Mouse (Mus musculus): ENCODE results near the gene Tctex1d4. TPM values are rescaled to one million over a fixed set of nuclear protein-coding genes. Genes with fewer than 3 reads are reported as not detected.

The Tctex1d4 gene
- polyA plus RNA-seq, 1 experiment = not detected

DNA sequence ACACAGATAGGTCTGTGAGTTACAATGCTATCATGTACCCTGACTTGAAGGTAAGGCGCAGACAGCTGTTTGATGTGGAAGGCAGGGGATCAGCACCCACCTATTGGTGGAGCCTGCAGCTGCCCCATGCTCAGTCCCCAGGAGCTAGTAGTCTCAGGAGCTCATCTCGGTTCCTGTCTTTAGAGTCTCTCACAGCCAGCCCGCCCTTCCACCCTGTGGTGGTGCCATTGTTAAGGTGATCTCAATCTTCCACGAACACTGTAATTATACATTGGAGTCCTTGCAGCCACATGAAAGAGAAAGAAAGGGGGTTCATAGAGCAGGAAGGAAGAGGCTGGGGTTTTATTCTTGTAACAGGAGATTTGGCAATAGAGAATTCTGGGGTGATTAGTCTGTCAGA is 26.6 kb upstream of the Tctex1d4 start:
- Histone ChIP-seq H3K4me3 (ENCODE audit: insufficient read depth, low read length) (no peak overlapping the region), H3K4me1 (ENCODE audit: control insufficient read depth, insufficient read depth, low read length) (no peaks in the 10 kb centered on the region)
- TF ChIP-seq CTCF (IDR thresholded peaks at IDR 0.05; ENCODE audit: borderline replicate concordance, insufficient read depth, low read length) (no peak), POLR2A (IDR thresholded peaks at IDR 0.05; ENCODE audit: low read depth, low read length) (no peak)

DNA sequence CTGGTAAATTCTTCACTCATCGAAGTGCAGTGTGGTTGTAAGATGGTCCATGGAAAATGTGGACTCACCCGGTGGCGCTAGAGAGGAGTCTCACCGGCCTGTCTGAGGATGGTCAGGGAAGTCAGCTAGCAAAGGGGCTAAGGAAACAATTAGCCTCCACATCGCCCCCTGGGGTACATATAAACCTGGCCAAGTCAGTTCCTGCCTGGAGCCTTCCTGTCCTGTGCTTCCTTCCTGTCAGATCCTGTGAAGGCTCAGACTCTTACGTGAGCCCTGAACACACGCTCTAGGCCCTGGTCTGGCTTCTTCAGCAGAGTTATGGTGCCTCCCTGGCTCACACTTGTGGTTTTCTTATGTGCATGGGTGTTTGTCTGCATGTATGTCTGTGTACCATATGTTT is 25.4 kb upstream of the Tctex1d4 start:
- no peak overlapping the region for H3K4me3 ChIP-seq (ENCODE audit: insufficient read depth, low read length)
- TF ChIP-seq CTCF (IDR thresholded peaks at IDR 0.05; ENCODE audit: borderline replicate concordance, insufficient read depth, low read length) (no peak), POLR2A (IDR thresholded peaks at IDR 0.05; ENCODE audit: low read depth, low read length) (no peak)
- H3K27ac ChIP-seq (ENCODE audit: insufficient read depth, low read length) = no peak overlapping the region
- H3K4me1 ChIP-seq (ENCODE audit: control insufficient read depth, insufficient read depth, low read length) = no peaks in the 10 kb centered on the region

More for the DNA sequence above, 26.6 kb upstream of the Tctex1d4 start:
- H3K27ac ChIP-seq (ENCODE audit: insufficient read depth, low read length) = no peak overlapping the region

DNA sequence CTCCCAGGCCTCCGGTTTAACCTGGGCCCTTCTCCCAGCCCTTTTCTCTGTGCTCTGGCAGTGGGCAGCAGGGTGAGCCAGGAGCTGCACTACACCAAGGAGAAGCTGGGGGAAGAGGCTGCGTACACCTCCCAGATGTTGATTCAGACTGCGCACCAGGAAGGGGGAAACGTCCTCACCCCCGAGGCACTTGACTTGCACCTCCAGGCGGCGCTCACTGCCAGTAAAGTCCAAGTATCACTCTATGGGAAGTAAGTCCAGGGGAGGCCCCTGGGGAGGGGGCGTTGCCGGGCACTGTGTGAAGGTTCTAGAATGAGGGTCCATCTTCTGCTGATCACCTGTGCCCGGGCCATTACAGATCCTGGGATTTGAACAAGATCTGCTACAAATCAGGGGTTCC is 21.9 kb upstream of the Tctex1d4 start:
- Histone ChIP-seq H3K4me1 (ENCODE audit: control insufficient read depth, insufficient read depth, low read length) (no peaks in the 10 kb centered on the region), H3K27ac (ENCODE audit: insufficient read depth, low read length) (no peak overlapping the region), H3K4me3 (ENCODE audit: insufficient read depth, low read length) (no peak overlapping the region)
- TF ChIP-seq POLR2A (IDR thresholded peaks at IDR 0.05; ENCODE audit: low read depth, low read length) = no peak

DNA sequence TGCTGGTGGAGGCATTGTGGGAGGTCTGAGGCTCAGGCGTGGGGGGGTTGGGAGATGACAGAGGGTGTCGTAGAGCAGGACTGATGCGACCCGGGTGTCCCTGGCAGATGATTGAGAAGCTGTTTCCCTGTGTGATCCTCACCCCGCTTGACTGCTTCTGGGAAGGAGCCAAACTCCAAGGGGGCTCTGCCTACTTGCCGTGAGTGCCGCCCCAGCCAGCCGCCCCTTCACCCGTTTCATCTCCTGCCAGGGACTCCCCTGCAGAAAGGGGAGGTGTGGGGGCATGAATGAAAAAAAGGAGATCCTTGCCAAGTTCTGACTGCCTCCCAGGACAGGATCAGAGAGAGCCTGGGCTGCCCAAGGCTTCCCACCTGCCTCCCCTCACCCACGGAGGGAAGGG is 21.5 kb upstream of the Tctex1d4 start:
- H3K27ac ChIP-seq (ENCODE audit: insufficient read depth, low read length) = no peak overlapping the region
- TF ChIP-seq CTCF (IDR thresholded peaks at IDR 0.05; ENCODE audit: borderline replicate concordance, insufficient read depth, low read length) (no peak), POLR2A (IDR thresholded peaks at IDR 0.05; ENCODE audit: low read depth, low read length) (no peak)

DNA sequence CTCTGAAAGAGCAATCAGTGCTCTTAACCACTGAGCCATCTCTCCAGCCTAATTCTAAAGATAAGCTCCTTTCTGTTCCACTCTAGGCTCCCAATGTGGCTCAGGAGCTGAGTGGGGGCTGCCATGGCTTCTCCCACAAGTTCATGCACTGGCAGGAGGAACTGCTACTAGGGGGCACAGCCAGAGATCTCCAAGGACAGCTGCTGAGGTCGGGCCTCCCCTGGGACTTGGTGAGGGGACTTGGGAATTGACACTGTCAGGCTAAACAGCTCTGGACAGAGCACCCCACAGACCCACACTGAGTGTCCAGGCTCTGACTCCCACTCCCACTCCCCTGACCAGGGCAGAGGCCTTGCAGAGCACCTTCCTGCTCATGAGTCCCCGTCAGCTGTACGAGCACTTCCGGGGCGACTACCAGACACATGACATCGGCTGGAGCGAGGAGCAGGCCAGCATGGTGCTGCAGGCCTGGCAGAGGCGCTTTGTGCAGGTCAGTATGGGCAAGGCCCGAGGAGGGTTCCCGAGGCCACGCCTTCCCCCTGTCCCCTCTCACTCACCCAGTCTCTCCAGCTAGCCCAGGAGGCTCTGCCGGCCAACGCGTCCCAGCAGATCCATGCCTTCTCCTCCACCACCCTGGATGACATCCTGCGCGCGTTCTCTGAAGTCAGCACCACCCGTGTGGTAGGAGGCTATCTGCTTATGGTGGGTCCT is 18.6 kb upstream of the Tctex1d4 start:
- H3K4me3 ChIP-seq (ENCODE audit: insufficient read depth, low read length) = no peak overlapping the region
- H3K27ac ChIP-seq (ENCODE audit: insufficient read depth, low read length) = no peak overlapping the region
- no peaks in the 10 kb centered on the region for H3K4me1 ChIP-seq (ENCODE audit: control insufficient read depth, insufficient read depth, low read length)
- TF ChIP-seq CTCF (IDR thresholded peaks at IDR 0.05; ENCODE audit: borderline replicate concordance, insufficient read depth, low read length) (no peak), POLR2A (IDR thresholded peaks at IDR 0.05; ENCODE audit: low read depth, low read length) (no peak)

More for the DNA sequence above, 21.5 kb upstream of the Tctex1d4 start:
- H3K4me1 ChIP-seq (ENCODE audit: control insufficient read depth, insufficient read depth, low read length) = no peaks in the 10 kb centered on the region
- H3K4me3 ChIP-seq (ENCODE audit: insufficient read depth, low read length) = no peak overlapping the region

DNA sequence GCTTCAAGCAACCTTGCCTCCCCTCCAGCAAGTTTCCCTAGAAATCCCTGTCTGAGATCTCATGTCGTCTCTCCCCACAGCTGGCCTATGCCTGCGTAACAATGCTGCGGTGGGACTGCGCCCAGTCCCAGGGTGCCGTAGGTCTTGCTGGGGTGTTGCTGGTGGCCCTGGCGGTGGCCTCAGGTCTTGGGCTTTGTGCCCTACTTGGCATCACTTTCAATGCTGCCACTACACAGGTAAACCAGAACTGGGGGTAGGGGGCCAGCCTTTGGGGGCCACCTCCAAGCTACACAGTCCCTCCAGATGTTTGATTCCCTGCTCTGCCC is 18.1 kb upstream of the Tctex1d4 start:
- H3K4me1 ChIP-seq (ENCODE audit: control insufficient read depth, insufficient read depth, low read length) = no peaks in the 10 kb centered on the region
- TF ChIP-seq CTCF (IDR thresholded peaks at IDR 0.05; ENCODE audit: borderline replicate concordance, insufficient read depth, low read length) (no peak), POLR2A (IDR thresholded peaks at IDR 0.05; ENCODE audit: low read depth, low read length) (no peak)

DNA sequence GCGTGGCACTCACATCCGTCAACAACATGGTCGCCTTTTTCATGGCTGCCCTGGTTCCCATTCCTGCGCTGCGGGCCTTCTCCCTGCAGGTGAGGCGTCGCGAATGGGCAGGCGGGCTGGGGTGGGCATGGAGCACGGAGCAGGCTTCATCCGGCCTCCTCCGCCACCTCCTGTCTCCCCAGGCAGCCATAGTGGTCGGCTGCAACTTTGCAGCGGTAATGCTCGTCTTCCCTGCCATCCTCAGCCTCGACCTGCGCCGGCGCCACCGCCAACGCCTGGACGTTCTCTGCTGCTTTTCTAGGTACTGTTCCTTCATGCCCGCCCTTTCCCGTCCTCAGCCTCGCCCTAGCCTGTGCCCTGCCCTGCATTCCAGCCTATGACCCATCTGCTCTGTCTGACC is 17.3 kb upstream of the Tctex1d4 start:
- TF ChIP-seq CTCF (IDR thresholded peaks at IDR 0.05; ENCODE audit: borderline replicate concordance, insufficient read depth, low read length) (no peak), POLR2A (IDR thresholded peaks at IDR 0.05; ENCODE audit: low read depth, low read length) (no peak)
- Histone ChIP-seq H3K4me3 (ENCODE audit: insufficient read depth, low read length) (no peak overlapping the region), H3K27ac (ENCODE audit: insufficient read depth, low read length) (no peak overlapping the region), H3K4me1 (ENCODE audit: control insufficient read depth, insufficient read depth, low read length) (no peaks in the 10 kb centered on the region)

More for the DNA sequence above, 18.1 kb upstream of the Tctex1d4 start:
- Histone ChIP-seq H3K27ac (ENCODE audit: insufficient read depth, low read length) (no peak overlapping the region), H3K4me3 (ENCODE audit: insufficient read depth, low read length) (no peak overlapping the region)

DNA sequence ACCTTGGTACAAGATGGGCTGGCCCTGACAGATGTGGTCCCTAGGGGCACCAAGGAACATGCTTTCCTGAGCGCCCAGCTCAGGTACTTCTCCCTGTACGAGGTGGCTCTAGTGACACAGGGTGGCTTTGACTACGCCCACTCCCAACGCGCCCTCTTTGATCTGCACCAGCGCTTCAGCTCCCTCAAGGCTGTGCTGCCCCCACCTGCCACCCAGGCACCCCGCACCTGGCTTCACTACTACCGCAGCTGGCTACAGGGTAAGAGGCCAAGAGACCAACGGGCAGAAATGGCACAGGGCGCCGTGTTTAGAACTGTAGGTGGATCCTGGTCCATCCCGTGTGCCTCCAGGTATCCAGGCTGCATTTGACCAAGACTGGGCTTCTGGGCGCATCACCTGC is 16.3 kb upstream of the Tctex1d4 start:
- Histone ChIP-seq H3K4me1 (ENCODE audit: control insufficient read depth, insufficient read depth, low read length) (no peaks in the 10 kb centered on the region), H3K4me3 (ENCODE audit: insufficient read depth, low read length) (no peak overlapping the region), H3K27ac (ENCODE audit: insufficient read depth, low read length) (no peak overlapping the region)
- TF ChIP-seq POLR2A (IDR thresholded peaks at IDR 0.05; ENCODE audit: low read depth, low read length) (no peak), CTCF (IDR thresholded peaks at IDR 0.05; ENCODE audit: borderline replicate concordance, insufficient read depth, low read length) (no peak)

DNA sequence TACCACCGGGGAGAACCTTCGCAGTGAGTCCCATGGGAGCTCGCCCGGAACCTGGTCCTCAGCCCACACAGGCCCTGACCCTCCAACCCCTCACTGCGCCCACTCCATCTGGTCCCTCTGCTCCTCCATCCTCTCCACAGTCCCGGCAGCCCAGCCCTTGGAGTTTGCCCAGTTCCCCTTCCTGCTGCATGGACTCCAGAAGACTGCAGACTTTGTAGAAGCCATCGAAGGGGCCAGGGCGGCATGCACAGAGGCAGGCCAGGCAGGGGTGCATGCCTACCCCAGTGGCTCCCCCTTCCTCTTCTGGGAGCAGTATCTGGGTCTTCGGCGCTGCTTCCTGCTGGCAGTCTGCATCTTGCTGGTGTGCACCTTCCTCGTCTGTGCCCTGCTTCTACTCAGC is 15.6 kb upstream of the Tctex1d4 start:
- Histone ChIP-seq H3K4me1 (ENCODE audit: control insufficient read depth, insufficient read depth, low read length) (no peaks in the 10 kb centered on the region), H3K4me3 (ENCODE audit: insufficient read depth, low read length) (no peak overlapping the region), H3K27ac (ENCODE audit: insufficient read depth, low read length) (no peak overlapping the region)
- TF ChIP-seq CTCF (IDR thresholded peaks at IDR 0.05; ENCODE audit: borderline replicate concordance, insufficient read depth, low read length) (no peak), POLR2A (IDR thresholded peaks at IDR 0.05; ENCODE audit: low read depth, low read length) (no peak)

DNA sequence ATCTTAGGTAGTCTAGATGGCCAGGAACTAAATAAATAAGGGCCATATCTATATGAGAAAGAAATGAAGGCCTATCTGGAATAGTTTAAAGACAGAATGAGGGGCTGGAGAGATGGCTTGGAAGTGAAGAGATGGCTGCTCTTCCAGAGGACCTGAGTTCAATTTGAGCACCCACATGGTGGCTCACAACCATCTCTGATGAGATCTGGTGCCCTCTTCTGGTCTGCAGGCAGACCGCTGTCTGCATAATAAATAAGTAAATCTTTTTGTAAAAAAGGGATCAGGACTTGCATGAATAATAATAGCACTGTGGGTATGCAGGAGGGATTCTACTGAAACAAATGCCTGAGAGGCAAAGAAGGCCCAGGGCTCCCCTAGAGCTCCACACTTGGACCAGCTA is 13.4 kb upstream of the Tctex1d4 start:
- Histone ChIP-seq H3K4me1 (ENCODE audit: control insufficient read depth, insufficient read depth, low read length) (no peaks in the 10 kb centered on the region), H3K27ac (ENCODE audit: insufficient read depth, low read length) (no peak overlapping the region), H3K4me3 (ENCODE audit: insufficient read depth, low read length) (no peak overlapping the region)
- TF ChIP-seq CTCF (IDR thresholded peaks at IDR 0.05; ENCODE audit: borderline replicate concordance, insufficient read depth, low read length) = no peak
- TF ChIP-seq POLR2A (IDR thresholded peaks at IDR 0.05; ENCODE audit: low read depth, low read length) = no peak

DNA sequence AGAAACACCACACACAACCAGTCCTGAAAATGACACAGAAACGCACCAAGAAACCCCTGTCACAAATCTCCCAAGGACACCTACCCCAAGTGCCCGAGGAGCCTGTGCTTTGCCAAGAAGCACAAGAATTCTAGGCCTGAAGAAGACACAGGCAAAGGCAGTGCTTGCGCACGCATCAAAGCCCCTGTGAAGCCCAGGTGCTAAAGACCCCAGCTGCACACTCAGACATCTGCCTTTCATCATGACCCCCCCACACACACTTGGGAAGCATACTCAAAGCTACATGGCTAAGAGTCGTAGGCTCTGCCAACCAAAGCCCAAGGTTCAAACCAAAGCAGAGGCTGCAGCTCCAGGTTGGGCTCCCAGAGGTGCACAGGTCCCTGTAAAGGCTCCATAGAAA is 11.0 kb upstream of the Tctex1d4 start:
- Histone ChIP-seq H3K4me1 (ENCODE audit: control insufficient read depth, insufficient read depth, low read length) (no peaks in the 10 kb centered on the region), H3K4me3 (ENCODE audit: insufficient read depth, low read length) (no peak overlapping the region), H3K27ac (ENCODE audit: insufficient read depth, low read length) (no peak overlapping the region)
- no peak for TF ChIP-seq CTCF (IDR thresholded peaks at IDR 0.05; ENCODE audit: borderline replicate concordance, insufficient read depth, low read length)
- no peak for TF ChIP-seq POLR2A (IDR thresholded peaks at IDR 0.05; ENCODE audit: low read depth, low read length)

Data from embryonic fibroblast, embryonic 13.5 days (primary cell).